Mouse (Mus musculus) E14TG2a.4 (cell line): ENCODE measurements at regions not wholly inside any gene's neighbourhood (a gene's known extent, or its start where the extent isn't known, plus 50 kb on each side); places are given as distances from the start of the nearest gene placed in this dataset.

Source experiments
- CTCF ChIP-seq: conservative IDR thresholded peaks from 2 replicates; pipeline ENCODE4 v1.5.1; 2014; ENCODE audit warnings: low read length
- NANOG ChIP-seq: IDR thresholded peaks from 2 replicates; pipeline ENCODE4 v1.6.1; 2014; ENCODE audit warnings: borderline replicate concordance, low read length, mixed read lengths
- POU5F1 ChIP-seq: IDR thresholded peaks from 2 replicates; pipeline ENCODE4 v1.6.1; 2014; ENCODE audit warnings: low read length, borderline replicate concordance

- TF ChIP-seq CTCF (no peak), NANOG (no peak), POU5F1 (no peak)
Measured at GRCm38 (mm10) chr6:94957172-94957668, 159.8 kb upstream of the Kbtbd8 start.
